Mouse (Mus musculus) kidney, embryonic 14.5 days (tissue): Measurements from ENCODE around the gene Mink1. TPM values are rescaled to one million over a fixed set of nuclear protein-coding genes. Genes with fewer than 3 reads are reported as not detected.

Experiments used
- ATAC-seq: fragments of 200-750 bp; cut with Nextera tagmentation; 2 replicates; pipeline ENCODE4 v1.8.0; 2017; ENCODE audit warnings: moderate number of reproducible peaks, mild to moderate bottlenecking, moderate TSS enrichment, moderate library complexity; ENCODE audit not compliant: low FRiP score, low TSS enrichment
- H3K27ac ChIP-seq: fragments of 300-500 bp; sonication (generic); 2 replicates; pipeline ENCODE4 v1.5.1; 2014; ENCODE audit warnings: low read depth, mild to moderate bottlenecking, low read length, moderate library complexity, mixed read lengths
- H3K27me3 ChIP-seq: fragments of 300-500 bp; sonication (generic); 2 replicates; pipeline ENCODE4 v1.6.1; 2014; ENCODE audit warnings: mild to moderate bottlenecking, low read length; ENCODE audit not compliant: control insufficient read depth, insufficient read depth
- H3K36me3 ChIP-seq: fragments of 300-500 bp; sonication (generic); 2 replicates; pipeline ENCODE4 v1.6.1; 2014; ENCODE audit warnings: low read length, mixed read lengths; ENCODE audit not compliant: control insufficient read depth, insufficient read depth
- H3K4me1 ChIP-seq: fragments of 300-500 bp; sonication (generic); 2 replicates; pipeline ENCODE4 v1.6.1; 2014; ENCODE audit warnings: low read length, mixed read lengths; ENCODE audit not compliant: control insufficient read depth, insufficient read depth
- H3K4me2 ChIP-seq: fragments of 300-500 bp; sonication (generic); replicated peaks from 2 replicates; pipeline ENCODE4 v1.6.1; 2014; ENCODE audit warnings: low read depth, mild to moderate bottlenecking, low read length
- H3K4me3 ChIP-seq: fragments of 300-500 bp; sonication (generic); 2 replicates; pipeline ENCODE4 v1.5.1; 2014; ENCODE audit warnings: mild to moderate bottlenecking, low read length
- H3K9ac ChIP-seq: fragments of 300-500 bp; sonication (generic); 2 replicates; pipeline ENCODE4 v1.6.1; 2014; ENCODE audit warnings: low read depth, mild to moderate bottlenecking, low read length, moderate library complexity
- H3K9me3 ChIP-seq: fragments of 300-500 bp; sonication (generic); 2 replicates; pipeline ENCODE4 v1.6.1; 2016; ENCODE audit warnings: low read length; ENCODE audit not compliant: control insufficient read depth
- WGBS: fragments of 180-500 bp; shearing (Covaris S2); extraction: QIAGEN DNeasy Blood & Tissue Kit; methylation state at CpG from one replicate; pipeline ENCODE4 v1.1.7; 2014; 5-methylcytosine and 5-hydroxymethylcytosine counted together
- polyA plus RNA-seq: library from polyadenylated mRNA; unstranded; fragments of >200 nt; fragmentation: Nextera tagmentation; extraction: Ambion mirVana; gene quantifications from 2 replicates; pipeline ENCODE4 v1.2.1, GENCODE M21; 2014

Mink1 gene
- polyA plus RNA-seq, 1 experiment from 2014 or later = 21.0 TPM

DNA sequence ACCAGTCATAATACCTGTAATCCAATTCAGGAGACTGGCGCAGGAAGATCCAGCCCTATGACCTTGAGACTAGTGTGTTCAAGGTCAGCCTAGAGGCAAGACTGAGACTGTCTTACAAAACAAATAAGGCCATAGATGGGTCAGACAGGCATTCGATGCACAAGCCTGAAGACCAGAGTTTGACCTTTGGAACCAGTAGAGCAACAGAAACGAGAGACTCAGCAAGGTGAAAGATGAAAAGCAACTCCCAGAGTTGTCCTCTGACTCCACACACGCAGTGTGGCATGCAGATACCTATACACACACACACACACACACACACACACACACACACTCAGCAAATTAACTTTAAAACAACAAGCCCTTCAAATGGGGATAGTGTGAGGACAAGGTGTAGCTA lies 64.2 kb downstream of the Mink1 start:
- no peaks in the 10 kb centered on the region for H3K9me3 ChIP-seq
- H3K4me3 ChIP-seq = no peak overlapping the region
- H3K4me1 ChIP-seq = no peaks in the 10 kb centered on the region
- no peaks in the 10 kb centered on the region for H3K27me3 ChIP-seq
- H3K36me3 ChIP-seq = no peaks in the 10 kb centered on the region
- no peak overlapping the region for H3K9ac ChIP-seq
- H3K4me2 ChIP-seq = no peak overlapping the region
- WGBS = 59% methylated on average over 4 of the region's 4 CpGs
- H3K27ac ChIP-seq = no peak overlapping the region
- no peak for ATAC-seq

- Histone ChIP-seq H3K9me3 (no peaks in the 10 kb centered on the region), H3K4me2 (no peak overlapping the region), H3K4me1 (no peaks in the 10 kb centered on the region), H3K27me3 (no peaks in the 10 kb centered on the region), H3K4me3 (no peak overlapping the region), H3K9ac (no peak overlapping the region), H3K27ac (no peak overlapping the region), H3K36me3 (no peaks in the 10 kb centered on the region)
- ATAC-seq = no peak
- 56% methylated on average over 2 of the region's 2 CpGs for WGBS
These were observed 65.8 kb downstream of the Mink1 start for GRCm38 (mm10) chr11:70628431-70628830.

- no peak overlapping the region for H3K4me3 ChIP-seq
- H3K4me1 ChIP-seq = no peaks in the 10 kb centered on the region
- no peak overlapping the region for H3K9ac ChIP-seq
- H3K36me3 ChIP-seq = no peaks in the 10 kb centered on the region
- ATAC-seq = no peak
- no peak overlapping the region for H3K27ac ChIP-seq
- no peaks in the 10 kb centered on the region for H3K9me3 ChIP-seq
- no peak overlapping the region for H3K4me2 ChIP-seq
- H3K27me3 ChIP-seq = no peaks in the 10 kb centered on the region
- WGBS = 60% methylated on average over 5 of the region's 5 CpGs
These were observed 66.9 kb downstream of the Mink1 start for GRCm38 (mm10) chr11:70629557-70629956.

GRCm38 (mm10) chr11:70630129-70630528 lies 67.4 kb downstream of the Mink1 start:
- Histone ChIP-seq H3K27me3 (no peaks in the 10 kb centered on the region), H3K36me3 (no peaks in the 10 kb centered on the region), H3K27ac (no peak overlapping the region), H3K4me1 (no peaks in the 10 kb centered on the region), H3K4me3 (no peak overlapping the region), H3K4me2 (no peak overlapping the region), H3K9ac (no peak overlapping the region), H3K9me3 (no peaks in the 10 kb centered on the region)
- WGBS = 80% methylated on average over 7 of the region's 7 CpGs
- no peak for ATAC-seq

DNA sequence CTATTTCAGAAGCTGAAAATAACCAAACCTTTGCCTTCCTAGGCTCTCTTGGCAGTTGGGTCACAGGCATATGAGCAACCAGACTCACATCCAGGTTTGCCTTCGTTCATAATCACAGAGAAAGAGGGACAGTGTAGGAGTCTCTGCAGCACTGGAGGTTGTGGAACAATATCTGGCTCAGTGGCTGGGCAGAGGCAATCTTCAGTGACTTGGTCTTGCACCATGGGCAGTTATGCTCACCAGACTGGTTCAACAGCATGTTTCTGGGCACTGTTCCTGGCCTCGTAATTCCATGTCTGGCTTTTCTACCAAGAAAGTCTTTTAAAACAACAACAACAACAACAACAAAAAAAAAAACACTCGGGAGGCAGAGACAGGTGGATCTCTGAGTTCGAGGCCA lies 72.9 kb downstream of the Mink1 start:
- Histone ChIP-seq H3K4me1 (no peaks in the 10 kb centered on the region), H3K9ac (no peak overlapping the region), H3K4me3 (no peak overlapping the region), H3K27me3 (no peaks in the 10 kb centered on the region), H3K4me2 (no peak overlapping the region), H3K36me3 (no peaks in the 10 kb centered on the region), H3K27ac (no peak overlapping the region), H3K9me3 (no peaks in the 10 kb centered on the region)
- 75% methylated on average over 4 of the region's 4 CpGs for WGBS
- ATAC-seq = no peak

DNA sequence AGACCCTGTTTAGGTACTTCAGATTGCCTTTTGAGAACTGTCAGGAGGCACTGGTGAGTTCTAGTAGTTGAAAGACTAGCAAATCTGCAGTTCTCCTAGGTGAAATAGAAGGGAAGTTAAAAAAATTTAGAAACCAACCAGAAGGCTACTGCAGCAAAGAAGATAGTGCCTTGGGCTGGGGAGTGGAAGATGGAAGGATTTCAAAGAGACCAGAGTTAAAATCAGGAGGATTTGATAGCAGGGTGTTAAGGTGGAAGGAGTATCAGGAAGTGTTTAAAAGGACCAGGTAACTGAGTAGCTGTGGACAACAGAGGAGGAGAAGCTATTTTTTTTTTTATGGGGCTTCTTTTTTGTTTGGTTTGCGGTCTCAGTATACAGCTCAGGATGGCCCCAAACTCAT lies 75.1 kb downstream of the Mink1 start:
- Histone ChIP-seq H3K9ac (no peak overlapping the region), H3K27ac (no peak overlapping the region), H3K36me3 (peaks cover under 1% of the 10 kb centered on the region; the same call in 1 of the 2 replicates), H3K9me3 (no peaks in the 10 kb centered on the region), H3K4me2 (no peak overlapping the region), H3K4me1 (no peaks in the 10 kb centered on the region), H3K4me3 (no peak overlapping the region), H3K27me3 (no peaks in the 10 kb centered on the region)
- 100% methylated on average over 1 of the region's 1 CpGs for WGBS
- no peak for ATAC-seq

GRCm38 (mm10) chr11:70638293-70638692 lies 75.6 kb downstream of the Mink1 start:
- 95% methylated on average over 1 of the region's 1 CpGs for WGBS
- Histone ChIP-seq H3K27ac (no peak overlapping the region), H3K27me3 (no peaks in the 10 kb centered on the region), H3K4me2 (no peak overlapping the region), H3K4me3 (no peak overlapping the region), H3K36me3 (peaks cover 4% of the 10 kb centered on the region; the same call in 1 of the 2 replicates), H3K9me3 (no peaks in the 10 kb centered on the region), H3K4me1 (no peaks in the 10 kb centered on the region), H3K9ac (peak overlapping the region; percentile 31; the same call in 1 of the 2 replicates)
- no peak for ATAC-seq

GRCm38 (mm10) chr11:70638714-70639278 lies 76.1 kb downstream of the Mink1 start, which contains the start of gene Gp1ba:
Gene Gp1ba (plus strand): TSS chr11:70639122.
- H3K27ac ChIP-seq = no peak within 1 kb of the TSS
- H3K27me3 ChIP-seq = no peaks in the 10 kb centered on the region
- H3K9ac ChIP-seq = peak within 1 kb of the TSS; percentile 31; the same call in 1 of the 2 replicates
- H3K4me2 ChIP-seq = no peak within 1 kb of the TSS
- no peak for ATAC-seq
- H3K4me1 ChIP-seq = no peaks in the 10 kb centered on the region
- peaks cover 7% of the 10 kb centered on the region; the same call in 1 of the 2 replicates for H3K36me3 ChIP-seq
- no peaks in the 10 kb centered on the region for H3K9me3 ChIP-seq
- no peak within 1 kb of the TSS for H3K4me3 ChIP-seq
- 43% methylated on average over 5 of the region's 5 CpGs for WGBS

- WGBS = 85% methylated on average over 8 of the region's 8 CpGs
- no peak for ATAC-seq
- H3K4me3 ChIP-seq = no peak overlapping the region
- H3K4me1 ChIP-seq = no peaks in the 10 kb centered on the region
- H3K9ac ChIP-seq = no peak overlapping the region
- peaks cover 19% of the 10 kb centered on the region for H3K36me3 ChIP-seq
- no peaks in the 10 kb centered on the region for H3K27me3 ChIP-seq
- no peak overlapping the region for H3K4me2 ChIP-seq
- H3K27ac ChIP-seq = no peak overlapping the region
- H3K9me3 ChIP-seq = no peaks in the 10 kb centered on the region
These were observed 77.3 kb downstream of the Mink1 start for GRCm38 (mm10) chr11:70639976-70640375.
